Mouse (Mus musculus): Measurements from ENCODE around the gene Gm382.

Gm382 gene

DNA sequence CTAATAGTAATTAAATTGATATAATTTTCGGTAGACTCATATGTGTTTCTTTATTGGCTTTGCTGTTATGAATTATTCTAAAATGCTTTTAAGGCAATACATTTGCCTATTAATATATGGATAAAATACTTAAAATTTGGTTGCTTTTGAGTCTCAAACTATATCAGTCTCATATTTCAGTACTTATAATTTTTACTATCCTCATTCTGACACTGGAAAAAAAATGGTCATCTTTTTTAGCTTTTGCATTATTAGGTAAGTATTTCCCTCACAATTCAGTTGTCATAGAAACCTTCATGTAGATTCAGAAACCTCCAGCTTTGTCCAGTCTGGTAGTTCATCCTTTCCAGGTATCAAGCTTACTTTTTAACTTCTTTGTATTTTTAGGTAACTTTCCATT lies at the start of gene Gm382:
Gene Gm382 (plus strand): TSS at position 301 of the 400 bp plus-strand sequence.
- DNase-seq (ENCODE audit: low spot score in 2 of 2), result no peak

DNA sequence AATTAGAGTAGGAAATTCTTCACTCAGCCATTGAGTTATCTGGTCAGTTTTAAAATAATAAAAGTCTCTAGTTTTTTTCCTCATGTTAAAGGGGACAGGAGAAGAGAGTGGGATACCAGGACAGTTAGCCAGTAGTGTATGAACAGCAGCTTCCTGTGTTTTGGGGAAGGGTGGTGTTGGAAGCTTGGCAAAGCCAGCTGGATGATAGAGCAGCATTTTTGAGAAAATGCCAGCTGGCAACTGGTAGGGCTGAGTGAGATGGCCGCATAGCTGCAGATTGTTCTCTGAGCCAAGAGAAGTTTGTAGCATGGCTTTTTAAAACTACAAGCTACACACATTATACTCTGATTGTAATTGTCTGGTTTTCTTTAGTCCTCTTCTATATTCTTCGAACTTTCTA lies 30.4 kb downstream of the Gm382 start:
- no peak for DNase-seq (ENCODE audit: low spot score in 2 of 2)

DNA sequence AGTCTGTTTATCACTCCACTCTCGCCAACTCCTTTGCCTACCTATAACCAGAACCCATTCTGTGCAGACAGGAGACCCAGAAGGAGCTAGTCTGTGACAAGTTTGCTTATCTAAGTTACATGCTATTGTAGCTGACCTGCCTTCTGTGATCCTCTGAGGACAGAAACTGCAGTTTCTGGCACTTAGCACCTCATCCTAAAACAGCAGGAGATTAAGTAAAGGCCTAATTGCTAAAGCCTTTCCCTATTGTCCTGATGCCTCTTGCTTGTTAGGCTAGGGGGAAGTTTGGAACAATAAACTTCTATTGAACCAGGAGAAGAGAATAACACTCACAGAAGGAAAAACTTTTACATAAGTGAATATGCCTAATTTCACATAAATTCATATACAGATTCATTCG lies 51.5 kb downstream of the Gm382 start:
- no peak for DNase-seq (ENCODE audit: low spot score in 2 of 2)

GRCm38 (mm10) chrX:127093036-127093435 lies 53.3 kb downstream of the Gm382 start:
- no peak for DNase-seq (ENCODE audit: low spot score in 2 of 2)

DNA sequence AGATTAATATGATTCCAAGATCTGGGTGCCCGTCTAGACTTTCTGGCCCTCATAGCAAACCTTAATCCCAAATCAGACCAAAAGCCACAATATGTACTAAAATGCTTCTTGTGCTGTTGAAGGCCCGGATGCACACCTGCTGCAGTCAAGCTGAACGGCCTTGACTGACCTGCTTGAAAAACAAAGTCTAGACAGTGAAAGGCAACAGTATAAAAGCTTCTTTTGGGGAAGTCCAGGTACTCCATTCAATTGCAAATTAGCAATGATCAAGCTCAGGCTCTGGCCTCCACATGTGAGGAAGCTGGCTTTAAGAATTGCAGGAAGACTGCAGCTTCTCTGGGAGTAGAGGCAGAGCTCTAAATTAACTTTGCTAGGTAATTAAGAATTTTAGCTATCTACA lies 54.2 kb downstream of the Gm382 start:
- DNase-seq (ENCODE audit: low spot score in 2 of 2), result no peak

DNA sequence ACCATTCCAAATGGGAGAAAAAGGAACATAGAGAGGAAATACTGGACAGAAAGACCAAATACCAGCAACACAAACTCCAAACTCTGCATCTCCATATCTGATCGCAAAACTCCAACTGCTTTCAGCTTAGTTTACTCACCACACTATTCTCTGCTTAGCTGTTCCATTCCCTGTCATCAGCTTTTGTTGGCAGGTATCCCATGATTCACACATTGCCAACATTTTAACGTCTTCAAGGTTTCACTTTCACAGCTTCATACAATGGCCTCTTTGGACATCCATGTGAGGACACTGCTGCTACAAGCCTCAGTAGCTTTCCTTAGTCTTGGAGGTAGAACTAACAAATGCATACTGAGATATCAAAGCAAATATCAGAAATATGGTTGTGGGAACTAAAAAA lies 64.6 kb downstream of the Gm382 start:
- no peak for DNase-seq (ENCODE audit: low spot score in 2 of 2)

Measured in urinary bladder, postnatal 4 days (tissue).